Mouse (Mus musculus) G1E (cell line): ENCODE results near the gene Nelfb.

Source experiments
- CTCF ChIP-seq: IDR thresholded peaks from 2 replicates; pipeline ENCODE4 v1.5.1; 2012; ENCODE audit warnings: low read depth, low read length, inconsistent platforms, mixed read lengths
- GATA1 ChIP-seq: IDR thresholded peaks from 2 replicates; pipeline ENCODE4 v1.6.1; 2012; ENCODE audit warnings: borderline replicate concordance, low read length, inconsistent platforms, mixed read lengths
- POLR2AphosphoS5 ChIP-seq: IDR thresholded peaks from 2 replicates; pipeline ENCODE4 v1.6.1; 2012; ENCODE audit warnings: low read depth, low read length, inconsistent platforms; ENCODE audit not compliant: insufficient replicate concordance

GRCm38 (mm10) chr2:25171769-25172153 is 39.5 kb downstream of the Nelfb start:
- TF ChIP-seq CTCF (no peak), POLR2AphosphoS5 (no peak), GATA1 (no peak)
